Mouse (Mus musculus): ENCODE data around the gene Trim8. TPM values are rescaled to one million over a fixed set of nuclear protein-coding genes. Genes with fewer than 3 reads are reported as not detected.

The Trim8 gene
- total RNA-seq, 2 experiments from 2014 or later = 19.0 to 19.2 TPM

DNA sequence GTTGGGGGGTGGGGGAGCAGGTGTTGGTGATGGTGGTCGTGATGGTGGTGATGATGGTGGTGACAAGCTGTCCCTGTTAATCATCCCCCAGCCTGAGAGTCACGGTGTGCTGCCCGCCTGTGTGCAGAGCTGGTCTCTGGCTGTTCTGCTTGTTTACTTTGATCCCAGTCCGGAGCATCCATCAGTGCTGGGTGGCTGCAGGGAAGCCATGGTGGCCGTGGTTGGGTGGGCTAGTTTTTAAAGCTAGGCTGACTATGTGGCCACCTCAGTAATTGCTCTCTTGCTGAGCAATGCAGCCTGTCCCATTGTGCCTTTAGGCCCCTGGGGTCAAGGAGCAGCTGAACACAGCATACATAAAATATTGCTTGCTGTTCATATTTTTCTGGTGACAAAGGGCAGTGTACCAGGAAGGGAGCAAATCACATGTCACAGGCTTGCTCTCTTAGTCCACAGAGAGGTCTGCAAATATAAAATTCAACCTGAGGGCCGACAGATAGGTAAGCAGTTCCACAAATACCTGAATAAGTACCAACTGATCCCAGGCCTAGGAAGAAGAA, 33.1 kb downstream of the Trim8 start:
- intact Hi-C loops (cut with DNase I) = no loop called here
- no peak for DNase-seq

DNA sequence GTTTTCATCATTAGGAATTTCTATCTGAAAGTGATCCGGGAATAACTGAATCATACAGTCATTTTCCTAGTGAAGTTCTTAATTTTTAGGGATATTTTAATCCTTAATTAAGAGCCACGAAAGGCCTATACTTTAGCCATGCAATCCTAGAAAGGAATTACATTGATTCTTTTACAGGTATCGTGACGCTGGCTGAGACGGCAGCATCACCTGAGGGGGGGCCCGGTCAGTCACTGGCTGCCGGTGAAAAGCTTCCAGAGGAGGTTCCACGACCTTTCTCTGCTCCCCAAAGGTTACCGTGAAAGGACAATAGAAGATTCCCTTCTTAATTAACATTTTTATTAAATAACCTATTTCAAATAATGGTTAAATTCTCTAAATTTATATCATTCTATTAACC, 35.9 kb downstream of the Trim8 start:
- intact Hi-C loops (cut with DNase I) = no loop called here
- no peak for DNase-seq

DNA sequence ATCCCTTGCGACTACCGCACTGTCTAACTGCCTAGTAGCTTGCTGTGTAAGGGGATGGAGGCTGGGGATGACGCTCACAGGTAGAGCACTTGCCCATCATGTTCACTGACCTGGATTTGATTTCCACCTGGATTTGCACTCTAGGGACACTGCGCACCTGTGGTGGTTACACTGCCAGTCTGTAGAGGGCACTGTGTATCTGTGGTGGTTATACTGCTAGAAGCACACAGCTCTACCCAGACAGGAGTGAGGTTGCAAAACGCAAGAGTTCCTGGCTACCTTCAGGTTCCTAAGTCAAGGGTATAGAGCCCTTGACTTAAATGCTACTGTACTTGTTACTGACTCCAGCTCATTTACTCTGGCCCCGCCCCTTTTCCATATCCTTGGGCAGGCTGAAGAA, 36.7 kb downstream of the Trim8 start:
- intact Hi-C loops (cut with DNase I) = no loop called here
- DNase-seq = no peak

DNA sequence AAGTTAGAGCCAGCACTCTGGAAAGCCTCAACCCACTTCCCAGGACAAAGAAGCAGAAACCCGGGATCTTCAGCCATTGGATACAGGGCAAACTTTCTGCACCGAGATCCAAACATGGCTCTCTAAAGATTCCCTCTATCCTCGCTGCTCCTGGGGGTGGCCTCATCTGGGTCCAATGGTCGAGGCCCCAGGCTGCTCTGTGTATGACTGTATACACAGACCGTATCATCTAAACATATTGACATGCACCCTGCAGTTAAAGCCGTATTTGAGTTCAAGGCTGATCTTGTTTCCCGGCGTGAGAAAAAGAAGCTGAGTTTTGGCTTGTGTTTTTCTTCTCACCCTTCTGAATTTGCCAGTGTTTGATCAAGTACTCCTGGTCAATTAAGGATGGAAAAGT, 41.2 kb downstream of the Trim8 start:
- intact Hi-C loops (cut with DNase I) = no loop called here
- no peak for DNase-seq

DNA sequence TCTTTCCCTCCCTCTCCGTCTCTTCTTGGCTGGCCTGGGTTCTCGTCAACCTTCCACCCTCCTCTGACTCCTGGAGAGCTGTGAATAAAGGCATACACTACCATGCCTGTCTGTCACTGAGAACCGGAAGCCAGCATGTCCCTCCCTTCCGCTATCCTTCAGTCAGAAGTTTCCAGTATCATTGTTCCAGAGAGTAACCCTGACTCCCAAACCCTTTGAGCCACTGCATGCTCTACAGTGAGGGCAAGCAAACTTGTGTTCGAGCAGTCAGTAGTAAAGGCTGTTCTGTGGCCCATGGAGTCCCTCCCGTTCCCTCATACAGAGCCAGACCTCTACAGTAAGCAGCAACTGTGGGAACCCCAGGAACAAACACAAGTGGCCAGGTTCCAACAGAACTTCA, 46.1 kb downstream of the Trim8 start:
- intact Hi-C loops (cut with DNase I) = no loop called here
- DNase-seq = no peak

DNA sequence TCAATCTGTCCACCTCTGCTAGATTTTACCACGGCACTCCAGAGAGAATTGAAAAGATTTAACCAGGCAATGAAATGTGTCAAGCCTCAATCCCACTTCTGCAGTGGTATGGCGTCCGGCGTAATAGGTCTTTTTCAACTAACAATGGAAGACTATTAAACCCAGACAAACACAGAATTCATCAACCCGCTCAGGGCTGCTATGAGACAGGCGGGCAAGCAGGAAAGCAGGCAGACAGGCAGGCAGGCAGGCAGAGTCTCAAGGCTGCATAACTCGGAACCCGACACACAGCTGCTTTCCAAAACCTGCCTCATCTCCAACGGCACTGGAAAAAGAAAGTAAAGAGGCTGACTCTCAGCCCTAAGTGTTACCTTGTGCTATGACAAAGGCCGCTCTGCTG, 46.6 kb downstream of the Trim8 start:
- intact Hi-C loops (cut with DNase I) = no loop called here
- no peak for DNase-seq

DNA sequence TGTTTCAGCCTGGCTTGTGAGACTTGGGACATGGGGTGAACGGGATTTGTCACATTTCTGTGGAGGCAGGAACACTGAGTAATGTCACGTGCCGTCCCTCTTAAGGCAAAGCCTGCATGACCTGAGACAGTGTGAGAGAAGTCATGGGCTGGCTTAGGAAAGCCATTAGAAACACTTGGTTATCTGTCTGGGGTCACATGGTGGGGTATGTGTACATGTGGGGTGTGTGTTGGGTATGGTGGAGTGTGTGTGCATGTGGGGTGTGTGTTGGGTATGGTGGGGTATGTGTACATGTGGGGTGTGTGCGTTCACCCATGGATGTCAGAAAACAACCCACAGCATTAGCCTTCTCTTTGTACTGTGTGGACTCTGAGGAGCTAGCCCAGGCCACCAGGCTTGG, 48.9 kb downstream of the Trim8 start:
- intact Hi-C loops (cut with DNase I) = no loop called here
- no peak for DNase-seq

DNA sequence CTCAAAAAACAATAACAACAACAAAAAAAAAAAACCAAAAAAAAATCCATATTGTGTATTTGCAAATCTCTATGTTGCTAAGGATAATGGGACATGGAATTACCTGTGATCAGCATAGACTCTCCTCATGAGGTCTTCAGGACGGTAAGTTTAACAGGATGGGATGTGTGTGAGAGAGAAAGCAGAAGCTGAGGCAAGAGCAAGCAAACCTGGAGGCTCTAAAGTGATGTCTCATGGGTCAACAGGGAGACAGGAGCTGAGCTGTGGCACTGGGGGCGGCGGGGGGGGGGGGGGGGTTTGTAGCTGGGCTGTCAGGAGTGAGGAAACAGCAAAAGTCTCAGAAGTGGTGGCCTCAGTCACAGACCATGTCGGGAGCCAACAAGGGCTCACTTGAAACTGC, 51.0 kb downstream of the Trim8 start:
- DNase-seq = no peak
- intact Hi-C loops (cut with DNase I) = no loop called here

DNA sequence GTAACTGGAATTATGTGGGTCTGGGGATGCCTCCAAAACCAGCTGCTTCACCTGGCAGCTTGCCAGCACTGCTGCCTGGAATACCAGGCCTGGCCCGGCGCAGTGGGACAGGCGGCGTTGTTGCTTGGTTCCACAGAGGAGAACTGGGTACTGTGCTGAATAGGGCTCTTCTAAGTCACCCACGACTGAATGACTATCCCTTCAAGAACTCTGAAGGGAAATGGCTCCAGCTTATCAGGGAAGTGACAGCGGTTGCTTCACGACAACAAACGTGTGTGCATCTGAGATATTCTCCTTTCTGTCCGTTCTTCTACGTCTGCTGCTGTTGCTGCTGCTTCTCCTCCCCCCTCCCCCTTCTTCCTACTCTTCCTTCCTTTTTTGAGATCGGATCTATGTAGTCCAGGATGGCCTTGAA, 52.0 kb downstream of the Trim8 start:
- no peak for DNase-seq
- intact Hi-C loops (cut with DNase I) = no loop called here

DNA sequence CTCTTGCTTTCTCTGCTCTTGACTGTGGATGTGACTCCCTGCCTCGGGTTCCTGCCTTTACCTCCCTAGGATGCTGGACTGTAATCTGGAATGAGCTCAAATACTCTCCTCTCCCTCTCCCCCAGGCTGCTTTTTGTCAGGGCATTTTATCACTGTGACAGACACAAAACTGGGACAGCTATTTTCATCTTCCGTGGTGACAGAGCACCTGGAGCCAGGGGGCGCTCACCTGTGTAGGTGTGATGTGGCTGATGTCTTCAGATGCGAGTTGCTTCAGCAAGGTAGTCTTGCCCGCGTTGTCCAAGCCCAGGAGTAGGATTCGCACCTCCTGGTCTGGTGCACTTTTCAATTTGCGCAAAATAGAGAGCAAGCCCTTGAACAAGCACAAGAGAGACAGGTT, 56.5 kb downstream of the Trim8 start:
- intact Hi-C loops (cut with DNase I) = no loop called here
- no peak for DNase-seq

DNA sequence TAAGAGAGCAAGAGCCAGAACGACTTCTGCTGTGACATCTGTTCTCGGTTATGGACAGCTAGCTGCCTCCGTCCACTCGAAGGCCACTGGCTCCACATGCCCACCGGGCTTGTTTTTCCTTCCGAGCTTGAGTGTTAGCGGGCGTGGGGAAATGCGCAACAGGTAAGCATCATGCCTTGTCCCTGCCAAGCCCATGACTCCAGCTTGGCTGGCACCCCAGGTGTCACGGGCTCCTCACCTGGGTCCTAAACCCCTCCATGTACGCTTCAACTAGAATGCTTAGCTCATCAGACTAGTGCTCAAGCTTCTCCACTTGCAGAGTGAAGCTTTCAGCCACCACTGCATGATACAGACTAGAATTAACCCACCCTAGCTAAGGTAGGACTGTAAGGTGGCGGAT, 57.1 kb downstream of the Trim8 start:
- no peak for DNase-seq
- intact Hi-C loops (cut with DNase I) = no loop called here

DNA sequence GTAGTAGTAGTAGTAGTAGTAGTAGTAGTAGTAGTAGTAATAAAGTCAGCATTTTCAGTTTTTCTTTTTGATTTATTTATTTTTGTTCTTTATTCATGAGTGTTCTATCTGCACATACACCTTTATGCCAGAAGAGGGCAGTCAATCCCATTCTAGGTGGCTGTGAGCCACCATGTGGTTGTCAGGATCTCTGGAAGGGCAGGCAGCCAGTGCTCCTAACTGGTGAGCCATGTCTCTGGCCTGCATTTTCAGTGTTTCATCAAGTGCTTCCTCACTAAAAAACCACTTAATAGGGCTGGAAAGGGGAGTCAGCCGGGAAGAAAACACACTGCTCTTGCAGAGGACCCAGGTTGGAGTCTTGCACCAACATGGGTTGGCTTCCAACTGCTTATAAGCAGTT, 60.6 kb downstream of the Trim8 start:
- peak; percentile 49 to 66 for DNase-seq
- intact Hi-C loops (cut with DNase I) = loop anchor here (5.0 kb wide), 1 partner anchor 60 kb away; the partner anchor contains the start of gene Trim8

DNA sequence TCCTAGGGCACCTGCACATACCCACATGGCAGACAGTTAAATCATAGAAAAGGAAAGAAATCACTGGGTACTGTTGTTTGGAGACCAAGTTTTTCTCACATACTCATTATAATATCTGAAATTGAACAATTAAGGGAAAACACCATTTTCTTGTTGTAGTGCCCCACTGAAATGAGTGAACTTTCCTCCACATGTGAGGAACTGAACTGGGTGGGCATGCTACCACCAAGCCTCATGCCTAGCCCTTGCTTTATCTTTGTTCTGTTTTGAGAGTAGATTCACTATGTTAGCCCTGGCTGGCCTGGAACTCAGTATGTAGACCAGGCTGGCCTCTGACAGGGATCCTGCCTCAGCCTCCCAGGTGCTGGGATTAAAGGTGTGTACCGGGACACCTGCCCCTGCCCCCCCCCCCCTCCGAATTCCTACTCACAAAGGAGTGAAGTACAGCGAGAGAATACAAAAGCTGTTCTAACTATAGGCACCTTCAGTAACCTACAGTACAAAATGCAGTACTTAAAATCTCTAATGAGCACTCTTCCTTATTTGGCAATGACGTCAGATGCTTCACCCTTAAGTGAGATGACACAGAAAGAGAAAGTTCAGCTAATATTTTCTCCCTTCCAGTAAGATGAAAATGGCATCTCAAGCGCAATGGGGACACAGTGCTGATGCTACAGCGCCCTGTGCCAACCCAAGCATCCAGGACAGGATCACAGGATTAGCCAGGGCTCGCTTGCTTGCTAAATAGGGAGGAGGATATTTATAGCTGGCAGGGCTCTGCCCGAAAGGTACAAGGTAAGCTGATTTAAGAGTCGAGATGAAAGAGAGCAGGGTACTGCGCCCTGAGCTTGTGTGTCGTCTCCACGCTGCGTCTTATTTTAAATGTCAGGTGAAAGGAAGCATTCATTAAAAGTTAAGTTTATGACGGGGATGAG, 61.3 kb downstream of the Trim8 start:
- intact Hi-C loops (cut with DNase I) = loop anchor here (5.0 kb wide), 1 partner anchor 61 kb away; the partner anchor contains the start of gene Trim8
- DNase-seq = no peak

DNA sequence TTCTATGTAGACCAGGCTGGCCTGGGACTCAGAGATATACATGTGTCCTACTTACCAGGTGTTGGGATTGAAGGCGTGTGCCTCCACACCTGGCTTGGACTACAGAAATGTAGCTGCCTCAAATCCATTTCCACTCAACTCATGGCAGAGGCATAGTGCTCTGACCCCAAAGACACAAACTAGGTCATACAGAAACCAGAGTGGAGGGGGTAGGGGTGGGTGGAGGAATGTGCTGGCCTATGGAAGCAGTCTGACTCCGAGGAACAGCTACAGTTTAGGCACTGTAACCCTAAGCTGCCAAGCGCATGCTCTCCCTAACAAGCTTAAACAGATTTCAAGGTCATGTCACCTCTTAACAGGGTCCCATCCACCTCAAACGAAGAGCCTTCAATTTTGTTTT, 62.1 kb downstream of the Trim8 start:
- DNase-seq = no peak
- intact Hi-C loops (cut with DNase I) = loop anchor here (5.0 kb wide), 1 partner anchor 61 kb away; the partner anchor contains the start of gene Trim8

DNA sequence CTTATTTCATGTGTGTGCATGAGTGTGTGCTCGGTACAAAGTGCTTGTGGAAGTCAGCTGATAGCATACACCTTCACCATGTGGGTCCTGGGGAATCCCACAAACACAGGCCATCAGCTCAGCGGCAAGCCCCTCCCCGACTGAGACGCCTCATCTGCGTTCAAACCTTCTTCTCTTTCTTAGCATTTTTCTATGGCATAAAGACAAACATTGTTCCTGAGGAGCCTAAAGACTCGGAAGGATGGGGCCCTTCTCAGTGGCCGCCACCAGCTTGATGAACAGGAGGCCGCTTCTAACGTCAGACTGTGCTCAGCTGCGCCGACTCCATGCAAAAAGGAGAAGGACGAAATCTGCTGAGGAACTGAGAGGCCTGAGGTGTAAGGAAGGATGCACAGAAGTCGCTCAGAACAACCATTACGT, 62.6 kb downstream of the Trim8 start:
- intact Hi-C loops (cut with DNase I) = loop anchor here (5.0 kb wide), 1 partner anchor 62 kb away; the partner anchor contains the start of gene Trim8
- DNase-seq = no peak

Other genes with a start within 250 kb of the Trim8 start
- 1 to 10 TPM; 7.3 to 8.6 TPM for gene Nfkb2, start 197.4 kb upstream of the Trim8 start, total RNA-seq (2021)
- under 1 TPM; 0.51 to 0.62 TPM for gene Psd, start 174.5 kb upstream of the Trim8 start, total RNA-seq (2021)
- gene Fbxl15, start 173.5 kb upstream of the Trim8 start, total RNA-seq (2021) = 1 to 10 TPM; 2.7 to 2.9 TPM
- 10 to 100 TPM; 55.9 to 56.4 TPM for gene Cuedc2, start 163.0 kb upstream of the Trim8 start, total RNA-seq (2021)
- gene Mfsd13a, start 160.6 kb upstream of the Trim8 start, total RNA-seq (2021) = 1 to 10 TPM in 1 of 2 experiments, under 1 TPM in 1; 0.79 to 1.1 TPM
- under 1 TPM; 0.25 to 0.38 TPM for gene 2310034G01Rik, start 151.4 kb upstream of the Trim8 start, total RNA-seq (2021)
- 10 to 100 TPM; 49.4 to 51.8 TPM for gene Actr1a, start 106.0 kb upstream of the Trim8 start, total RNA-seq (2021)
- gene Sufu, start 104.8 kb upstream of the Trim8 start, total RNA-seq (2021) = 1 to 10 TPM; 4.6 to 5.1 TPM
- gene Arl3, start 71.5 kb downstream of the Trim8 start, total RNA-seq (2021) = 10 to 100 TPM; 44.6 to 60.8 TPM
- 1 to 10 TPM; 2.7 to 4.1 TPM for gene Sfxn2, start 71.7 kb downstream of the Trim8 start, total RNA-seq (2021)
- 10 to 100 TPM; 56.2 to 66.2 TPM for gene Wbp1l, start 97.4 kb downstream of the Trim8 start, total RNA-seq (2021)
- not detected for gene Cyp17a1, start 171.5 kb downstream of the Trim8 start, total RNA-seq (2021)
- 10 to 100 TPM; 11.9 to 12.9 TPM for gene Borcs7, start 188.2 kb downstream of the Trim8 start, total RNA-seq (2021)
- 10 to 100 TPM; 79.6 to 84.9 TPM for gene As3mt, start 205.8 kb downstream of the Trim8 start, total RNA-seq (2021)